Mouse (Mus musculus): ENCODE measurements at regions not wholly inside any gene's neighbourhood (a gene's known extent, or its start where the extent isn't known, plus 50 kb on each side); places are given as distances from the start of the nearest gene placed in this dataset.

DNA sequence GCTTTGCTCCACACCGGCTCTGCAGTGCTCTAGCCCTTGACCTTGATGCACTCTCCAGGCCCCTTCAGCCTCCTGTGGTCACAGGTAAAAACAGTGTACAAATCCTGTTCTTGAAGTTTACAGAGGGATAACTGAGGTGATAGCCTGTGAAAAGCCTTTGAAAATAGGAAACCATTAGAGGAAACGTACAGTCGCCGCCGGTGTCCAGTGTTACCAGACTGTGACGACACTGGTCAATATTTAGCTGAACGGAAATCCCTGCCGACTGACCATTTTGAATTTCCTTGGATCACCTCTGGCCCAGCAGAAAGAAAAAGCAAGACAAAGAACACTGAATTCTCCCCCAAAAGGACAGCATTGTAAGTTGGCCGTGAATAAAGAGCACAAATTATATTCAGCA lies 282.6 kb upstream of the Ppargc1a start:
- 94% methylated on average over 9 of the region's 9 CpGs for WGBS
- H3K4me3 ChIP-seq (ENCODE audit: low read depth, low read length) = no peak overlapping the region
- no peaks in the 10 kb centered on the region for H3K36me3 ChIP-seq (ENCODE audit: control insufficient read depth, insufficient read depth, low read length)
- no peaks in the 10 kb centered on the region for H3K4me1 ChIP-seq (ENCODE audit: control insufficient read depth, insufficient read depth, low read length)
- H3K27me3 ChIP-seq (ENCODE audit: control insufficient read depth, insufficient read depth, low read length) = no peaks in the 10 kb centered on the region
- ATAC-seq (ENCODE audit: low read depth) = no peak
- H3K9ac ChIP-seq (replicated peaks; ENCODE audit: low read depth, low read length) = no peak overlapping the region
- H3K9me3 ChIP-seq (ENCODE audit: control insufficient read depth, low read length) = no peaks in the 10 kb centered on the region
- H3K27ac ChIP-seq (ENCODE audit: low read depth, low read length) = no peak overlapping the region
- no peak overlapping the region for H3K4me2 ChIP-seq (ENCODE audit: low read depth, low read length)

DNA sequence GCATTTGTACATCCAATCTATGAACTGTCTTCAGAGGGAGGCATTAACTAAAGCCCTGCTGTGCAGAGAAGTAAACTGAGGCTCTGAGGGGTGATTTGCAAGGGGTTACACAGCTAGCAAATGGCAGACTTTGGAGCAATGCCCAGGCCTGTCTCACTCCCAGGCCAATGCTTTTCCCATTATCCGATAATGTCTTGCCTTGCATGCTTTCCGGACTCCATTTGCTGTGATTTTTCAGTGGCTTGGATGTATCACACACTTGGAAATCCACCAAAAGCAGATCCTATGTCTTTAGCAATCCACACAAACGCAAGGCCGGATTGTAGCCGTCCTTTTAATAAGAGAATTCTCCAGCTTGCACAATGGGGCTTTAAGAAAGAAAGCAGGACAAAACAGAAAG lies 281.7 kb upstream of the Ppargc1a start:
- Histone ChIP-seq H3K4me3 (ENCODE audit: low read depth, low read length) (no peak overlapping the region), H3K9ac (replicated peaks; ENCODE audit: low read depth, low read length) (no peak overlapping the region), H3K36me3 (ENCODE audit: control insufficient read depth, insufficient read depth, low read length) (no peaks in the 10 kb centered on the region), H3K9me3 (ENCODE audit: control insufficient read depth, low read length) (no peaks in the 10 kb centered on the region), H3K4me1 (ENCODE audit: control insufficient read depth, insufficient read depth, low read length) (no peaks in the 10 kb centered on the region), H3K27ac (ENCODE audit: low read depth, low read length) (no peak overlapping the region), H3K27me3 (ENCODE audit: control insufficient read depth, insufficient read depth, low read length) (no peaks in the 10 kb centered on the region), H3K4me2 (ENCODE audit: low read depth, low read length) (no peak overlapping the region)
- WGBS = 72% methylated on average over 5 of the region's 5 CpGs
- no peak; the same call in 1 of the 2 replicates for ATAC-seq (ENCODE audit: low read depth)

GRCm38 (mm10) chr5:51842189-51842588 lies 274.7 kb upstream of the Ppargc1a start:
- no peaks in the 10 kb centered on the region for H3K9me3 ChIP-seq (ENCODE audit: control insufficient read depth, low read length)
- H3K4me1 ChIP-seq (ENCODE audit: control insufficient read depth, insufficient read depth, low read length) = no peaks in the 10 kb centered on the region
- WGBS = 89% methylated on average over 5 of the region's 5 CpGs
- H3K27me3 ChIP-seq (ENCODE audit: control insufficient read depth, insufficient read depth, low read length) = no peaks in the 10 kb centered on the region
- no peak overlapping the region for H3K27ac ChIP-seq (ENCODE audit: low read depth, low read length)
- H3K4me2 ChIP-seq (ENCODE audit: low read depth, low read length) = no peak overlapping the region
- no peak overlapping the region for H3K9ac ChIP-seq (replicated peaks; ENCODE audit: low read depth, low read length)
- H3K4me3 ChIP-seq (ENCODE audit: low read depth, low read length) = no peak overlapping the region
- no peak for ATAC-seq (ENCODE audit: low read depth)
- H3K36me3 ChIP-seq (ENCODE audit: control insufficient read depth, insufficient read depth, low read length) = no peaks in the 10 kb centered on the region

- Histone ChIP-seq H3K9me3 (ENCODE audit: control insufficient read depth, low read length) (no peaks in the 10 kb centered on the region), H3K36me3 (ENCODE audit: control insufficient read depth, insufficient read depth, low read length) (no peaks in the 10 kb centered on the region), H3K9ac (replicated peaks; ENCODE audit: low read depth, low read length) (no peak overlapping the region), H3K4me2 (ENCODE audit: low read depth, low read length) (no peak overlapping the region), H3K27me3 (ENCODE audit: control insufficient read depth, insufficient read depth, low read length) (no peaks in the 10 kb centered on the region), H3K4me3 (ENCODE audit: low read depth, low read length) (no peak overlapping the region), H3K27ac (ENCODE audit: low read depth, low read length) (no peak overlapping the region), H3K4me1 (ENCODE audit: control insufficient read depth, insufficient read depth, low read length) (no peaks in the 10 kb centered on the region)
- WGBS = 92% methylated on average over 2 of the region's 2 CpGs
- ATAC-seq (ENCODE audit: low read depth) = no peak
These were observed 274.2 kb upstream of the Ppargc1a start for GRCm38 (mm10) chr5:51841763-51842162.

GRCm38 (mm10) chr5:51840638-51841329 lies 273.3 kb upstream of the Ppargc1a start:
- Histone ChIP-seq H3K36me3 (ENCODE audit: control insufficient read depth, insufficient read depth, low read length) (no peaks in the 10 kb centered on the region), H3K4me1 (ENCODE audit: control insufficient read depth, insufficient read depth, low read length) (no peaks in the 10 kb centered on the region), H3K27me3 (ENCODE audit: control insufficient read depth, insufficient read depth, low read length) (no peaks in the 10 kb centered on the region), H3K4me2 (ENCODE audit: low read depth, low read length) (no peak overlapping the region), H3K27ac (ENCODE audit: low read depth, low read length) (no peak overlapping the region), H3K9me3 (ENCODE audit: control insufficient read depth, low read length) (no peaks in the 10 kb centered on the region), H3K4me3 (ENCODE audit: low read depth, low read length) (no peak overlapping the region), H3K9ac (replicated peaks; ENCODE audit: low read depth, low read length) (no peak overlapping the region)
- 89% methylated on average over 11 of the region's 11 CpGs for WGBS
- ATAC-seq (ENCODE audit: low read depth) = no peak

- 52% methylated on average over 4 of the region's 4 CpGs for WGBS
- Histone ChIP-seq H3K4me1 (ENCODE audit: control insufficient read depth, insufficient read depth, low read length) (no peaks in the 10 kb centered on the region), H3K27me3 (ENCODE audit: control insufficient read depth, insufficient read depth, low read length) (no peaks in the 10 kb centered on the region), H3K9me3 (ENCODE audit: control insufficient read depth, low read length) (no peaks in the 10 kb centered on the region), H3K4me3 (ENCODE audit: low read depth, low read length) (no peak overlapping the region), H3K4me2 (ENCODE audit: low read depth, low read length) (no peak overlapping the region), H3K9ac (replicated peaks; ENCODE audit: low read depth, low read length) (no peak overlapping the region), H3K27ac (ENCODE audit: low read depth, low read length) (no peak overlapping the region), H3K36me3 (ENCODE audit: control insufficient read depth, insufficient read depth, low read length) (no peaks in the 10 kb centered on the region)
- ATAC-seq (ENCODE audit: low read depth) = no peak
These were observed 271.8 kb upstream of the Ppargc1a start for GRCm38 (mm10) chr5:51839292-51839691.

DNA sequence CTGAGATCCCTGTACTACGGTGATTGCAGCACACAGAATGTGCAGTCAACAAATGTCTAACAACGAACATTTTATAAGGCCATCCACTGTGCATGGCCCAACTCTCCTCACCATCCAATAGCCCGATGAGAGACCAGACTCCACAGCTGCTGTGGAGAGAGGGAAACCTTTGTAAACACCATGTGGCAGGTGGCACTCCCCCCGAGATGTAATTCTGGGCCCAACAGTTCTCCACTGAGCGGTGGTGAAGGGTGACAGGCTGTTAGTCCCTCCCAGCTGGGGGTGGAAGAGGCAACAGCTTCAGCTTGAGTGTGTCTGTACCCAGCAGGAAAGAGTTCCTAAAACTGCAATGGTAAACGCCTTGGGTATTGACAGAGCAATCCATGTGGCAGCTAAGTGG lies 263.0 kb upstream of the Ppargc1a start:
- no peaks in the 10 kb centered on the region for H3K36me3 ChIP-seq (ENCODE audit: control insufficient read depth, insufficient read depth, low read length)
- H3K4me3 ChIP-seq (ENCODE audit: low read depth, low read length) = no peak overlapping the region
- H3K9ac ChIP-seq (replicated peaks; ENCODE audit: low read depth, low read length) = no peak overlapping the region
- no peaks in the 10 kb centered on the region for H3K9me3 ChIP-seq (ENCODE audit: control insufficient read depth, low read length)
- no peaks in the 10 kb centered on the region for H3K4me1 ChIP-seq (ENCODE audit: control insufficient read depth, insufficient read depth, low read length)
- no peak overlapping the region for H3K4me2 ChIP-seq (ENCODE audit: low read depth, low read length)
- no peaks in the 10 kb centered on the region for H3K27me3 ChIP-seq (ENCODE audit: control insufficient read depth, insufficient read depth, low read length)
- WGBS = 57% methylated on average over 6 of the region's 6 CpGs
- ATAC-seq (ENCODE audit: low read depth) = no peak
- no peak overlapping the region for H3K27ac ChIP-seq (ENCODE audit: low read depth, low read length)

GRCm38 (mm10) chr5:51830015-51830414 lies 262.5 kb upstream of the Ppargc1a start:
- H3K27ac ChIP-seq (ENCODE audit: low read depth, low read length) = no peak overlapping the region
- no peak for ATAC-seq (ENCODE audit: low read depth)
- no peaks in the 10 kb centered on the region for H3K4me1 ChIP-seq (ENCODE audit: control insufficient read depth, insufficient read depth, low read length)
- H3K4me2 ChIP-seq (ENCODE audit: low read depth, low read length) = no peak overlapping the region
- H3K9ac ChIP-seq (replicated peaks; ENCODE audit: low read depth, low read length) = no peak overlapping the region
- no peaks in the 10 kb centered on the region for H3K9me3 ChIP-seq (ENCODE audit: control insufficient read depth, low read length)
- H3K27me3 ChIP-seq (ENCODE audit: control insufficient read depth, insufficient read depth, low read length) = no peaks in the 10 kb centered on the region
- 77% methylated on average over 2 of the region's 2 CpGs for WGBS
- H3K36me3 ChIP-seq (ENCODE audit: control insufficient read depth, insufficient read depth, low read length) = no peaks in the 10 kb centered on the region
- no peak overlapping the region for H3K4me3 ChIP-seq (ENCODE audit: low read depth, low read length)

DNA sequence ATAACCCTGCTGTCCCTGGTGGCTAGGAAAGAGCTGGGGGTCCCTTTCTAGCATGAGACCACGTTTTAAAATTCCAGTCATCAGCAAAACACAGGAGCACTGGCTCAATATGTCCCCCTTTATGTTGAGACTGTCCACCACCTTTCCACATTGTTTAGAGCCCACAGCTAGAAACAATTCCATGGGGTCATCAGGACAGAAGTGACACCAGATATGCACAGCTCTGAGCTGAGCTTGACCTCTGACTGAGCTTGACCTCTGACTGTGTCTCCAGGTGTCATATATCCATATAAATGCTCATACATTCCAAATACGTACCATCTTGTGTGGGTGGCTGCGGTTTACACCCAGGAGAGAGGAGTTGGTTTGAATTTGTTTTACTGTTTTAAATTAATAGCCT lies 262.1 kb upstream of the Ppargc1a start:
- H3K9ac ChIP-seq (replicated peaks; ENCODE audit: low read depth, low read length) = no peak overlapping the region
- no peaks in the 10 kb centered on the region for H3K36me3 ChIP-seq (ENCODE audit: control insufficient read depth, insufficient read depth, low read length)
- ATAC-seq (ENCODE audit: low read depth) = no peak
- H3K27me3 ChIP-seq (ENCODE audit: control insufficient read depth, insufficient read depth, low read length) = no peaks in the 10 kb centered on the region
- H3K4me1 ChIP-seq (ENCODE audit: control insufficient read depth, insufficient read depth, low read length) = no peaks in the 10 kb centered on the region
- 80% methylated on average over 3 of the region's 3 CpGs for WGBS
- H3K27ac ChIP-seq (ENCODE audit: low read depth, low read length) = no peak overlapping the region
- H3K4me2 ChIP-seq (ENCODE audit: low read depth, low read length) = no peak overlapping the region
- no peak overlapping the region for H3K4me3 ChIP-seq (ENCODE audit: low read depth, low read length)
- H3K9me3 ChIP-seq (ENCODE audit: control insufficient read depth, low read length) = no peaks in the 10 kb centered on the region

Data from neural tube, embryonic 14.5 days (tissue).